Mouse (Mus musculus) forebrain, embryonic 13.5 days (tissue): ENCODE results near the gene Gprin1. TPM values are rescaled to one million over a fixed set of nuclear protein-coding genes. Genes with fewer than 3 reads are reported as not detected.
A peak's percentile ranks its signal among the peaks of the same experiment; 100 is the strongest.

Source experiments
- ATAC-seq: fragments of 200-750 bp; cut with Nextera tagmentation; 2 replicates; pipeline ENCODE4 v1.8.0; 2017
- H3K27ac ChIP-seq: fragments of 300-500 bp; sonication (generic); 2 replicates; pipeline ENCODE4 v1.5.1; 2015; ENCODE audit warnings: inconsistent platforms, mild to moderate bottlenecking, moderate library complexity
- H3K27me3 ChIP-seq: fragments of 300-500 bp; sonication (generic); 2 replicates; pipeline ENCODE4 v1.6.1; 2015; ENCODE audit warnings: mild to moderate bottlenecking, inconsistent platforms
- H3K36me3 ChIP-seq: fragments of 300-500 bp; sonication (generic); 2 replicates; pipeline ENCODE4 v1.6.1; 2015; ENCODE audit warnings: mild to moderate bottlenecking, inconsistent platforms; ENCODE audit not compliant: poor library complexity, severe bottlenecking
- H3K4me1 ChIP-seq: fragments of 300-500 bp; sonication (generic); 2 replicates; pipeline ENCODE4 v1.6.1; 2015; ENCODE audit warnings: inconsistent platforms
- H3K4me2 ChIP-seq: fragments of 300-500 bp; sonication (generic); 2 replicates; pipeline ENCODE4 v1.6.1; 2015; ENCODE audit warnings: inconsistent platforms, mild to moderate bottlenecking, moderate library complexity
- H3K4me3 ChIP-seq: fragments of 300-500 bp; sonication (generic); 2 replicates; pipeline ENCODE4 v1.5.1; 2015; ENCODE audit warnings: mild to moderate bottlenecking, inconsistent platforms
- H3K9ac ChIP-seq: fragments of 300-500 bp; sonication (generic); 2 replicates; pipeline ENCODE4 v1.6.1; 2015; ENCODE audit warnings: mild to moderate bottlenecking, inconsistent platforms
- H3K9me3 ChIP-seq: fragments of 300-500 bp; sonication (generic); replicated peaks from 2 replicates; pipeline ENCODE4 v1.6.1; 2016; ENCODE audit warnings: inconsistent platforms
- WGBS: fragments of 180-500 bp; shearing (Covaris S2); methylation state at CpG from one replicate; pipeline ENCODE4 v1.1.7; 2015; 5-methylcytosine and 5-hydroxymethylcytosine counted together
- polyA plus RNA-seq: library from polyadenylated mRNA; unstranded; fragments of >200 nt; fragmentation: Nextera tagmentation; extraction: Ambion mirVana; gene quantifications from 2 replicates; pipeline ENCODE4 v1.2.1, GENCODE M21; 2015

Gene Gprin1
- polyA plus RNA-seq, 1 experiment from 2014 or later = 3.5 TPM

- Histone ChIP-seq H3K4me2 (peak overlapping the region; percentile 97), H3K4me1 (peaks cover 56% of the 10 kb centered on the region), H3K36me3 (peaks cover 31% of the 10 kb centered on the region), H3K4me3 (peak overlapping the region; percentile 91), H3K27ac (peak overlapping the region; percentile 99), H3K9ac (peak overlapping the region; percentile 100), H3K27me3 (no peaks in the 10 kb centered on the region), H3K9me3 (no peaks in the 10 kb centered on the region)
- WGBS = under 1% methylated on average over 26 of the region's 35 CpGs
- peak; percentile 78 for ATAC-seq
Measured at GRCm38 (mm10) chr13:54687096-54687495, 62.6 kb downstream of the Gprin1 start.

Other genes starting within 250 kb of the Gprin1 start
- gene Simc1, start 246.1 kb downstream of the Gprin1 start, polyA plus RNA-seq = 17.7 and 17.8 TPM in 2 replicates
- 262 and 276 TPM in 2 replicates for gene 4833439L19Rik, start 184.4 kb downstream of the Gprin1 start, polyA plus RNA-seq
- 52.1 and 53.5 TPM in 2 replicates for gene Arl10, start 174.9 kb downstream of the Gprin1 start, polyA plus RNA-seq
- 59.6 and 66.2 TPM in 2 replicates for gene Nop16, start 159.8 kb downstream of the Gprin1 start, polyA plus RNA-seq
- gene Higd2a, start 159.7 kb downstream of the Gprin1 start, polyA plus RNA-seq = 204 and 209 TPM in 2 replicates
- gene Cltb, start 138.5 kb downstream of the Gprin1 start, polyA plus RNA-seq = 57.2 and 60.3 TPM in 2 replicates
- 69.4 and 73.2 TPM in 2 replicates for gene Faf2, start 128.1 kb downstream of the Gprin1 start, polyA plus RNA-seq
- gene Rnf44, start 56.0 kb downstream of the Gprin1 start, polyA plus RNA-seq = 98.6 and 98.8 TPM in 2 replicates
- 0.05 TPM in 1 of 2 replicates, not detected in the other for gene Cdhr2, start 48.4 kb downstream of the Gprin1 start, polyA plus RNA-seq
- gene Sncb, start 16.7 kb upstream of the Gprin1 start, polyA plus RNA-seq = 9.1 and 10.6 TPM in 2 replicates
- not detected in 2 replicates for gene Eif4e1b, start 34.1 kb upstream of the Gprin1 start, polyA plus RNA-seq
- gene Tspan17, start 39.5 kb upstream of the Gprin1 start, polyA plus RNA-seq = 11.9 and 15.0 TPM in 2 replicates
- 7.2 and 7.5 TPM in 2 replicates for gene Unc5a, start 199.5 kb upstream of the Gprin1 start, polyA plus RNA-seq